Mouse (Mus musculus) forebrain, embryonic 16.5 days (tissue): Measurements from ENCODE around the gene Atxn1. TPM values are rescaled to one million over a fixed set of nuclear protein-coding genes. Genes with fewer than 3 reads are reported as not detected.

ENCODE experiments used
- ATAC-seq: fragments of 200-750 bp; cut with Nextera tagmentation; 2 replicates; pipeline ENCODE4 v1.8.0; 2017; ENCODE audit warnings: mild to moderate bottlenecking, moderate library complexity
- H3K27ac ChIP-seq: fragments of 300-500 bp; sonication (generic); 2 replicates; pipeline ENCODE4 v1.5.1; 2014; ENCODE audit warnings: low read length, control low read depth
- H3K27me3 ChIP-seq: fragments of 300-500 bp; sonication (generic); replicated peaks from 2 replicates; pipeline ENCODE4 v1.6.1; 2014; ENCODE audit warnings: low read length; ENCODE audit not compliant: control insufficient read depth, insufficient read depth
- H3K36me3 ChIP-seq: fragments of 300-500 bp; sonication (generic); 2 replicates; pipeline ENCODE4 v1.6.1; 2014; ENCODE audit not compliant: control insufficient read depth, insufficient read depth
- H3K4me1 ChIP-seq: fragments of 300-500 bp; sonication (generic); replicated peaks from 2 replicates; pipeline ENCODE4 v1.6.1; 2014; ENCODE audit warnings: low read length; ENCODE audit not compliant: control insufficient read depth, insufficient read depth
- H3K4me2 ChIP-seq: fragments of 300-500 bp; sonication (generic); 2 replicates; pipeline ENCODE4 v1.6.1; 2014; ENCODE audit warnings: mild to moderate bottlenecking, low read length, control low read depth
- H3K4me3 ChIP-seq: fragments of 300-500 bp; sonication (generic); replicated peaks from 2 replicates; pipeline ENCODE4 v1.5.1; 2014; ENCODE audit warnings: mild to moderate bottlenecking, low read length, control low read depth
- H3K9ac ChIP-seq: fragments of 300-500 bp; sonication (generic); replicated peaks from 2 replicates; pipeline ENCODE4 v1.6.1; 2014; ENCODE audit warnings: low read depth, low read length, control low read depth
- H3K9me3 ChIP-seq: fragments of 300-500 bp; sonication (generic); 2 replicates; pipeline ENCODE4 v1.6.1; 2016; ENCODE audit warnings: low read length; ENCODE audit not compliant: control insufficient read depth
- WGBS: fragments of 180-500 bp; shearing (Covaris S2); extraction: QIAGEN DNeasy Blood & Tissue Kit; methylation state at CpG from one replicate; pipeline ENCODE4 v1.1.7; 2014; 5-methylcytosine and 5-hydroxymethylcytosine counted together
- polyA plus RNA-seq: library from polyadenylated mRNA; unstranded; fragments of >200 nt; fragmentation: Nextera tagmentation; extraction: Ambion mirVana; gene quantifications from 2 replicates; pipeline ENCODE4 v1.2.1, GENCODE M21; 2015

The Atxn1 gene
- polyA plus RNA-seq, 1 experiment from 2014 or later: 15.3 TPM

GRCm38 (mm10) chr13:45773381-45774168 is 191.2 kb downstream of the Atxn1 start:
- Histone ChIP-seq H3K4me2 (peak overlapping the region; percentile 35), H3K27ac (peak overlapping the region; percentile 60), H3K36me3 (0 out of 2 replicates have a peak, but pooled peaks cover 2% of the 10 kb centered on the region), H3K9ac (peak overlapping the region; percentile 38), H3K27me3 (no peaks in the 10 kb centered on the region), H3K9me3 (no peaks in the 10 kb centered on the region), H3K4me1 (peaks cover 19% of the 10 kb centered on the region), H3K4me3 (peak overlapping the region; percentile 20)
- ATAC-seq: peak; percentile 75
- WGBS: 24% methylated on average over 21 of the region's 21 CpGs

DNA sequence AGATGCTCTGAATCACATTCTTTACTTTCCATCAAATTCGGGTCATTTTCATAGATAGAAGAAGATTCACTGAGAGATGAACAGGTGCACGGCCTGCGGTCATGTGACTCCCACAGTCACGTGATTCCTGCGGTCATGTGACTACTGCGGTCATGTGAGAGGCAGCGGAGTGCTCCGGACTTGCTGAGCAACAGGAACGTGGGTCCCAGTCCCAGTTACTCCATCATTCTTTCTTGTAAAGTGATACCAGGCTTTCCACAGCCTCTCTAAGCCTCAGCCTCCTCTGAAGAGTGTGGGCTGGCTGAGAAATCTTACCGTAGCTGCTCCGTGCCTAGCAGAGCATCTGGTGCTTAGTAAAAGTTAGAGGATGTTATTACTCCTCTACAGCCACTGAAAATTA is 195.1 kb downstream of the Atxn1 start:
- Histone ChIP-seq H3K9me3 (no peaks in the 10 kb centered on the region), H3K4me2 (no peak overlapping the region), H3K36me3 (0 out of 2 replicates have a peak, but pooled peaks cover 2% of the 10 kb centered on the region), H3K27ac (no peak overlapping the region), H3K4me1 (peaks cover 12% of the 10 kb centered on the region), H3K4me3 (no peak overlapping the region), H3K9ac (no peak overlapping the region), H3K27me3 (no peaks in the 10 kb centered on the region)
- ATAC-seq: no peak
- 91% methylated on average over 11 of the region's 11 CpGs for WGBS

DNA sequence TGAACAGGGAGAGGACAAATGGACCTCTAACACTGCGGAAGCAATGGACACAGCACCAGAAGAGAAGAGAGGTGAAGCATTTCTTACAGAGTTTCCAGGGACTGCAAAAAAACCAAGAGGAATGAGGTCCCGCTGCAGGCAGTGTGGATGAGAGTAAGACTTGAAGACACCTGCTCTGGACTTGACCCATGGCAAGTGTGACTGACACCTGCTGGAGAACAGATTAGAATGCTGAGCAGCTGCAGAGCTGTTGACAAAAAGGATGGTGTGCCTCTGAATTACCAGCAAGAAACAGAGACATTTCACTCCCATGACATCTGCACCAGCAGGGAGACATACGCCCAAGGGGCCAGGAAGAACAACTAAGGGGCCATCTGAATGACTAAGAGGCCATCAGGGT is 196.6 kb downstream of the Atxn1 start:
- H3K27me3 ChIP-seq: no peaks in the 10 kb centered on the region
- ATAC-seq: no peak
- H3K9me3 ChIP-seq: no peaks in the 10 kb centered on the region
- no peak overlapping the region for H3K9ac ChIP-seq
- H3K36me3 ChIP-seq: 0 out of 2 replicates have a peak, but pooled peaks cover 2% of the 10 kb centered on the region
- H3K4me3 ChIP-seq: no peak overlapping the region
- peaks cover 3% of the 10 kb centered on the region for H3K4me1 ChIP-seq
- H3K4me2 ChIP-seq: no peak overlapping the region
- 89% methylated on average over 3 of the region's 3 CpGs for WGBS
- H3K27ac ChIP-seq: no peak overlapping the region

DNA sequence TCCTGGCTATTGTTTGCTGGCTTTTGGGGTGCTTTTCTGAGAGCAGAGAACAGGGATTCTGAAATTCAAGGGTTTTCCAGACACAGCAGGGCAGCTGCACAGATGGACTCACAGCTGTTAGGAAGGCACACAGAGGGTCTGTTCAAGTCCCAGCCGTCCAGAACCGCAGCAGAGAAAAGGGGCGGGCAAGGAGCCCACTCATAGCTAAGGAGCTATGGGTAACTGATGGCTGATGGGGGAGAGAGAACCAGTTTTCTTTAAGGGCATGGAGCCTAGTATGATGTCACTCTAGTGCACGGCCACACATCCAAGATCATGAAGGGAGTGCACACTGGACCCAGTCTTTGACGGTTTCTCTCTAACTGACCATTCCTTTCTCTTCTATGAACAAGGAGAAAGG is 200.5 kb downstream of the Atxn1 start:
- H3K4me3 ChIP-seq: no peak overlapping the region
- no peak overlapping the region for H3K27ac ChIP-seq
- H3K9me3 ChIP-seq: no peaks in the 10 kb centered on the region
- no peaks in the 10 kb centered on the region for H3K36me3 ChIP-seq
- H3K4me2 ChIP-seq: no peak overlapping the region
- no peaks in the 10 kb centered on the region for H3K4me1 ChIP-seq
- ATAC-seq: no peak
- no peak overlapping the region for H3K9ac ChIP-seq
- 61% methylated on average over 5 of the region's 5 CpGs for WGBS
- no peaks in the 10 kb centered on the region for H3K27me3 ChIP-seq

DNA sequence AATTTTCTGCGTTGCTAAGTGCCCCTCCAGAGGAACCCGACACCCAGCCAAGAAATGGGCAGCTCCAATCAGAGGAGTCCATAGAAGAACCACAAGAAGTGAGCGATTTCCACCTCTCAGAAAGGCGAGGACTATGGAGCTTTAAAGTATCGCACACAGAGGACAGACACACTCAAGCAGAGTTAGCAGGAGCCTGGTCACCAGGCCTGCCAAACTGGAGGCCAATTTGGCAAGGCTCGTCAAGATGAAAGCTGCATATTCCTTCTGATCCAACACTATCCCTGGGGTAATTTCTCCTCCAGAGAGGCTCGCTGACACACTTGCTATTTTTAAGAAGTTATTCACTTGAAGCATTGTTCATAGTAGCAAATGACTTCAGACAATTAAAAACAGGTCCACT is 202.5 kb downstream of the Atxn1 start:
- 64% methylated on average over 7 of the region's 7 CpGs for WGBS
- no peaks in the 10 kb centered on the region for H3K9me3 ChIP-seq
- no peaks in the 10 kb centered on the region for H3K27me3 ChIP-seq
- H3K9ac ChIP-seq: no peak overlapping the region
- no peak overlapping the region for H3K4me2 ChIP-seq
- no peaks in the 10 kb centered on the region for H3K4me1 ChIP-seq
- H3K4me3 ChIP-seq: no peak overlapping the region
- ATAC-seq: no peak
- H3K36me3 ChIP-seq: no peaks in the 10 kb centered on the region
- H3K27ac ChIP-seq: no peak overlapping the region

GRCm38 (mm10) chr13:45754483-45754882 is 210.3 kb downstream of the Atxn1 start:
- H3K4me1 ChIP-seq: peaks cover 16% of the 10 kb centered on the region
- H3K36me3 ChIP-seq: no peaks in the 10 kb centered on the region
- H3K4me3 ChIP-seq: no peak overlapping the region
- no peak overlapping the region for H3K9ac ChIP-seq
- 82% methylated on average over 1 of the region's 1 CpGs for WGBS
- no peak overlapping the region for H3K27ac ChIP-seq
- no peaks in the 10 kb centered on the region for H3K9me3 ChIP-seq
- H3K27me3 ChIP-seq: no peaks in the 10 kb centered on the region
- ATAC-seq: no peak
- no peak overlapping the region for H3K4me2 ChIP-seq

DNA sequence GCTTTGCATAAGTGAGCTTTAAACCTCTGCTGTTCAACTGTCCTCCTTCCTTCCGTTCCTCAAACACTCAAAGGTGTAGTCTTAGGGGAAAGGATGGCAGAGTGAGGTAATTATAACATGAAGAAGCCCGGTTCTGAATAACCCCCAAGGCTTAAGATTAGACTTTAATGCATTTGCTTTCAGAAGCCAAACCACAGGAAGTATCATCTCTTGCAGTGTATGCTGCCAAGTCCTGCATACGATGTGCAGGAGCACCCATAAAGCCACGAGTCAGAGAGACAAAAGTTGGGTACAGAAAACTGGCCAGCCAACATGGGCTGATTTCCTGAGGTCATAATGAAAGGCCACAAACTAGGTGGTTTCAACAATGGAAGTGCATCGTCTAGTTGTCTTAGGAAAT is 212.3 kb downstream of the Atxn1 start:
- WGBS: 76% methylated on average over 5 of the region's 5 CpGs
- no peak overlapping the region for H3K4me3 ChIP-seq
- ATAC-seq: no peak

GRCm38 (mm10) chr13:45751231-45751630 is 213.6 kb downstream of the Atxn1 start:
- H3K4me3 ChIP-seq: no peak overlapping the region
- no peaks in the 10 kb centered on the region for H3K27me3 ChIP-seq
- ATAC-seq: no peak
- 31% methylated on average over 2 of the region's 2 CpGs for WGBS
- H3K9me3 ChIP-seq: no peaks in the 10 kb centered on the region
- peaks cover 16% of the 10 kb centered on the region for H3K4me1 ChIP-seq
- no peaks in the 10 kb centered on the region for H3K36me3 ChIP-seq
- H3K9ac ChIP-seq: no peak overlapping the region
- no peak overlapping the region for H3K4me2 ChIP-seq
- H3K27ac ChIP-seq: peak overlapping the region; percentile 57; the same call in 1 of the 2 replicates

More for the DNA sequence above, 212.3 kb downstream of the Atxn1 start:
- H3K27me3 ChIP-seq: no peaks in the 10 kb centered on the region
- H3K27ac ChIP-seq: no peak overlapping the region
- H3K9me3 ChIP-seq: no peaks in the 10 kb centered on the region
- no peaks in the 10 kb centered on the region for H3K36me3 ChIP-seq
- H3K4me1 ChIP-seq: peaks cover 16% of the 10 kb centered on the region
- no peak overlapping the region for H3K9ac ChIP-seq
- H3K4me2 ChIP-seq: no peak overlapping the region

DNA sequence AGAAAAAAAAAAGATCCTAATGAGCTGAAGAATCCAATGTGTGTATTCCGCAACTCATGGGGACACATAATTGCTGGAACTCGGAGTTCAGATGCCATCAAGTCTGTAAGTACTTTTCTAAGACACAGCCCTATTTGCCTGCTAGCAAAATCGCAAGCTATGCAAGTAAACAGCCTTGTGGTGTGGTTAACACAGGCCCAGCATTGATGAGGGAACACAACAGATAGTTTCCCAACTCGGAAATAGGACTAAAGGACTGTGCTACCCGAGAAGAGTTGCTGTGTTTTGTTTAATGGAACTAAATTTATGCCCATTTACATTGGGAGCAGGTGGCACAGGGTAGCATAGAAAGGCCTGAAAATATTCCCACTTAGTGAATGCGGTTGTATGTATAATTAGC is 214.2 kb downstream of the Atxn1 start:
- Histone ChIP-seq H3K27ac (no peak overlapping the region), H3K9ac (no peak overlapping the region), H3K4me3 (no peak overlapping the region), H3K4me1 (peaks cover 16% of the 10 kb centered on the region), H3K9me3 (no peaks in the 10 kb centered on the region), H3K36me3 (no peaks in the 10 kb centered on the region), H3K27me3 (no peaks in the 10 kb centered on the region), H3K4me2 (no peak overlapping the region)
- WGBS: 41% methylated on average over 6 of the region's 6 CpGs
- ATAC-seq: peak; percentile 9; the same call in 1 of the 2 replicates
